Mouse (Mus musculus) kidney, adult 8-10 months (tissue): ENCODE results near the gene Mapk13.

ENCODE experiments used
- DNase-seq, 2 experiments: peaks; one replicate each; pipeline ENCODE4 v3.0.0; 2022

Gene Mapk13

DNA sequence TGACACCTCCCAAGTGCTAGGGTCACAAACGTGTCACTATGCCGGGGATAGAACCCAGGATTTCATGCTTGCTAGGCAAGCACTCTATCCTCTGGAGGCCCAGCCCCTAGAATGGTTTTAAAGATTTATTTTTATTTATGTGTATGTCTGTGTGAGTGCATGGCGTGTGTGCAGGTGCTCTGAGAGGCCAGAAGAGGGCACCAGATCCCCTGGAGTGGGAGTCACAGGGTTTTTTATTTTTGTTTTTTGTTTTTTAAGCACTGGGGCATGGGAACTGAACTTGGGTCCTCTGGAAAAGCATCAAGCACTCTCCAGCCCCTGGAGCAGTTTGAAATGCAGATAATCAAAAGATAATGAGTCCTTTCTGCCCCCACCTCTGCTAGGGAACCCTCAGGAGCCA is 7.7 kb downstream of the Mapk13 start:
- no peak for DNase-seq

DNA sequence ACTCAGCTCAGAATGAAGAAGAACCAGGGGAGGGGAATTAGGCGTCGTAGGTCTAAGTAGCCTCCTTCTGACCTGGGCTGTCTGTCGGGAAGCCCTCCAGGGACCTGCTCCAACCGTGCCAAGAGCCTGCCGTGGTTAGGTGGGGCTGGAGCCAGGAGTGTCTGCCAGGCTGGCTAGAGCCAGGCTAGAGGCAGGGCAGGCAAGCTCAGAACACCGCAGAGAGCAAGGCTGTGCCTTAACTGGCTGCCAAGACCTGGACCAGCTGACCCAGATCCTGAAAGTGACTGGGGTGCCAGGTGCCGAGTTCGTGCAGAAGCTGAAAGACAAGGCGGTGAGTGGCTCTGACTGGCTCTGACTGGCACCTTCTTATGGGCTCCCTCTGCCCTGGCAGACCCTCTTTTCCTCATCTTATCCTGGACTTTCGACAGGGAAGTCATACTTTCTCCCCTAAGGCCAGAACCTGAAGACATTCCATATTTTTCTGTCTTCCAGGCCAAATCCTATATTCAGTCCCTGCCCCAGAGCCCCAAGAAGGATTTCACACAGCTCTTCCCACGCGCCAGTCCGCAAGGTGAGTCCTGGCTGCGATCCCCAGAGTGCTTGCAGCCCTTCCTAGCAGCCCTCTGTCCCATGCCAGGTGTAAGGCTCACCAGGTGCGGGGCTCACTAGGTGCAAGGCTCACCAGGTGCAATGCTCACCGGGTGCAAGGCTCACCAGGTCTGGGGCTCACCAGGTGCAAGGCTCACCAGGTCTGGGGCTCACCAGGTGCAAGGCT is 8.3 kb downstream of the Mapk13 start:
- peak in 1 of 2 experiments; percentile 42 for DNase-seq

DNA sequence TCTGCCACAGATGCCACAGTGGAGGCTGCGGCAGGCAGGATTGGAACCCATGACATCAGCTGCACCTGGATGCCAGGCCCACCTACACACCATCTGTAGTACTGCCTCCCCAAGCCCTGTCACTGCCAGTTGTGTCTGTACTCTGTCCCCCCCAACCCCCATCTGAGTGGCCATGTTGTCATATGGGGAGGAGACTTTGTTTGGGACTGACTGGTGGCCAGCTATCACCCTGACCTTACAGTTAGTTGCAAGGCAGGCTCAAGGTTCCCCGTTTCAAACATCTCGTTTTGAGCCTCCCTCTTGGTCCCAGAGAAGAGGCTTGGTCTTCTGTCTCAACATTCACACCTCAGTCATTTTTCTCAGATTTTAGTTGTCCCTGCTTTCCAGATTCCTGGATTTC is 10.6 kb downstream of the Mapk13 start:
- no peak for DNase-seq

DNA sequence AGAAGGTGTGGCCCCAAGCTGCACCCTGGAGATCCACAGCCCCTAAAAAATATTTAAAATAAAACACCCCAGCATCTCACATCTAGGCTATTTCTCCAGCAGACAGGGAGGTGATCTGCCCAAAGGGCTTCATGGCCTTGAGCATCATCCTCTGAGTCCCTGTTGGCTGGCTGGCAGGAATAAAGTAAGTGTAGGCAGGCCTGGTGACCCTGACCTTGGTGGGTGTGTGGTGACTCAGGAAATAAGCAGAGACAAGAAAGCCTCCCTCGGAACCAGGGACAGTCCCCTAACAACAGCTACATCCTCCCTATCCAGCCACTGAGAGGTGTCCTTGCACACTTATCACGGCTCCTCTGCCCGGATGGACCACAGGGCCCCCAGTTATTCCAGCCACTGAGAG is 11.7 kb downstream of the Mapk13 start:
- DNase-seq = no peak

DNA sequence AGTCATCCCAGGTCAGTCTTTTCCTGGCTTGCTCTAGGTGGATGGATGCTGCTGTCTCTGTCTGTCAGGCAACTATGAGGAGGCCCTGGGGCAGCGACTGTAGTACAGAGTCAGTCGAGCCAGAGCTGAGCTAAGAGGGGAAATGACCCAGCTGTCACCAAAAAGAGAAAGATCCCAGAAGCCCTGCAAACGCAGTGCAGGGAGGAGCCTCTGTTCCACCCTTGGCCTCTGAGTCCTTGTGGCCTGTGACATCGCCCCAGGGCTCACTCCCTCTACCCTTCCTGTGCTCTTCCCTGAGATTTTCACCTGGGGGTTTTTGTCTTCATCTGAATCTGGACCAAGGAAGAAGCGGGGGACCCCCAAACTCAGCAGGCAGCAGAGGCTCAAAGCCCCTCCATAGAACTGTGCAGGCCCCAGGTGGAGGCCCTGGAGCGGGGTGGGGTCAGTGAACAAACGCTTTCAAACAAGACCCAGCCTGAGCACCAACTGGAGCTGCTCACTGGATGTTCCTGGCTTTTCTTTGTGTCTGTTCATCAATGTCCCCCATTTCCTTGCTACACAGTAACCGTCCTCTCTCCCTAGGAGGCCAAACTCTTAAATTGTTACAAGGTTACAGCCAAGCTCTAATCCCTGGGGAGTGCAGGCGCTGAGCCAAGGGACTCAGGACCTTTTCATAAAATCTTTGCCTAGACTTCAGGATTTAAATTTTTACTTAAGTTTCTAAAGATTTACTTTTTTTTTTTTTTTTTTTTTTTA is 12.4 kb downstream of the Mapk13 start:
- DNase-seq = no peak

DNA sequence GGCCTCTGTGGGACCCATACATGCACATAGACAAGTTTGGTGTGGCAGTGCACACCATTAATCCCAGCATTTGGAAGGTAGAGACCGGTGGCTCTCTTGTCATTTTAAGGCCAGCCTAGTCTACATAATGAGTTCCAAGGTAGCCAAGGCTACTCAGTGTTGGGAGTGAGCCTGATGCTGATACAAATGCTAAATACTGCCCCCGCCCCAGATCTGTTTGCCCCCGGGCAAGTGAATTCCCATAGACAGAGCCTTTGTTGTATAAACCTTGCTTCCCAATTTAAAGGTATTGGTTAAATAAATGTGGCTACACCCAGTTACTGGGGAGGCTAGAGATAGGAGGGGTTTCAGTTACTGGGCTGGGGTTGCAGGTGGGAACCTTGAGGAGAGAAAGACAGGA is 15.9 kb downstream of the Mapk13 start:
- DNase-seq = no peak

DNA sequence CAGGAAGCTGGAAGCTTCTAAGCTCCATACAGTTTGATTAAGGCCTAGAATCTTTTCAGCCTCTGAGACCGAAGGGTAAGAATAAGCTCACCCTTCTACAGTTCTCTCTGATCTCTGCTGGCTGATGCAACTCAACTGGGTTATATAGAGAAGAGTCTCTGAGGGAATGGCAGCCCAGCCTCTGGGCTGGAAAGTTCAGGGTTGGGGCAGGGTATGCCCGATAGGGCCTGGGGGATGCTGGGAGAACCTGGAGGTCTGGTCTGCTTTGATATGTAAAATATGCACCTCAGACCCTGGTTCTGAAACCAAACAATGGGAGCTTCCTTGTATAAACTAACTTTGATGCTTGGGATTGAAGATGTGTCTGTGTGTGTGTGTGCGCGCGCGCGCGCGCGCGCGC is 18.4 kb downstream of the Mapk13 start:
- DNase-seq = no peak

DNA sequence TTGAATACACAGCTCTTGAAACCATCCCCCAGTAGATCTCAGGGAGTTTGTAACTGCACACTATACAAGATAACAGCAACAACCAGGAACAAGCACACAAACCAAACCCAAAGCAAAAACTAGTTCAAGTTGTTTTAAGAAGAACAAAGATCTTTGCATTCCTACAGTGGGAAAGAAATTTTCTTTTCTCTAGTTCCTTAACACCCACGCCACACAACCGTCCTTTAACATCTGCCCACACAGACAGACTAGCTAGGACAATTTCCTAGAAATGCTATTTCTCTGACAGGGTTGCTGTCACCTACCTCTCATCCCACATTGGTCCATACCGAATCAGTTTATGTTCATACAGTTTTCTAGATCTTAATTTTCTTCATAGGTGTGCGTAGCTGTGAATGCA is 27.9 kb downstream of the Mapk13 start:
- DNase-seq = no peak

DNA sequence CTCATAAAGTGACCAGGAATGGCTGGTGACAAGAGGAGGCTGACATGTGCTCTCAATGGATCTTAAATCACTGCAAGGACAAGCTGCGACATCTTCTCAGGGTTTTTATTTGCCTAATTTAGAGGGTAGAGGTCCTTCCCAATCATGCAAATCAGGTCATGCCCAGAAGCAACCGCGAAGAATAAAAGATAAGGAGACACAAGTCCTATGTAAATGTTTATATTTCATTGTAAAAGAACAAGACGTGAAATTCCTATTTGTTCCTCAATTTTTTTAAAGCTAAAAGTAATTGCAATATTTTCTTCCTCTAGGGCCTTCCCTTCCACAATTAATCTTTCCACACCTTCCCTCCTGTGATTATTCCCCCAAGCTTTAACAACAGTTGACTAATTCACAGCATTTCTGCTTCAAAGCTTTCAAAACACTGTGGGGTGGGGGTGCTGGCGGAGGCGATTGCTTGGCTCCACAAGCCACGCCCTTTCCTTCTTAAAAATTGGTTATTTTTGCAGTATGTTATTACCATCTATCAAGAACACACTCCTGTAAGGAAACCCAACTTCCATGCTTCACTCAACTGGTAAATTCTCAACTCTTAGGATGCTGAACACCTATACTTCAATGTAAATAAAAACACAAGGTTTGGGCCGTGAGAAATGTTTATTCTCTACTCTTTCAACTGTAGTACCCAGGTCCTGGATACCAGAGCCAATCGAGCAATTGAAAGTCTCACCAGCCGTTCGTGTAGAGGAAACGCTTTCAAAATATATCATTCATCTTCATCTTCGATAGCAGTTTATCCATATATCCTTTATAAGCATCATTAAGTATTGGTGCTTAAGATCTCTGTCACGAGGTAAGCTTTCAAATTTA is 30.4 kb downstream of the Mapk13 start:
- no peak for DNase-seq

DNA sequence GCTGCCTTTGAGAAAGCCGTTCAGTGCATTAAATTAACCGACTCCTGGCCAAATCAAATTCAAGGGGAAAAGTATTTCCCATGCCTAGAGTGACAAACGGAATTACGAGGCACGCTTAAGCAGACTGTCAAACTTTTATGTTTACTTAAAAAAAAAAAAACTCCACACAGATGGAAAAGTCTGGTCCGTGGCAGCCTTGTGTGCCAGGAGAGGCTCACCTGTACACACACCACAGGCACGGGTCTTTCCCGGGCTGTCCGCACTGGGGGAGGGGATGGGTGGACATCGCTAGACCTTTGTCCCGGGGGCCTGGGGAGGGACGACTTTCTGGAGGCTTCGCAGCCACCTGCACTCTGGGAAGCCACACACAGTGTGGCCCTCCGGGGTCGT is 31.2 kb downstream of the Mapk13 start:
- peak in 1 of 2 experiments; percentile 40 for DNase-seq

DNA sequence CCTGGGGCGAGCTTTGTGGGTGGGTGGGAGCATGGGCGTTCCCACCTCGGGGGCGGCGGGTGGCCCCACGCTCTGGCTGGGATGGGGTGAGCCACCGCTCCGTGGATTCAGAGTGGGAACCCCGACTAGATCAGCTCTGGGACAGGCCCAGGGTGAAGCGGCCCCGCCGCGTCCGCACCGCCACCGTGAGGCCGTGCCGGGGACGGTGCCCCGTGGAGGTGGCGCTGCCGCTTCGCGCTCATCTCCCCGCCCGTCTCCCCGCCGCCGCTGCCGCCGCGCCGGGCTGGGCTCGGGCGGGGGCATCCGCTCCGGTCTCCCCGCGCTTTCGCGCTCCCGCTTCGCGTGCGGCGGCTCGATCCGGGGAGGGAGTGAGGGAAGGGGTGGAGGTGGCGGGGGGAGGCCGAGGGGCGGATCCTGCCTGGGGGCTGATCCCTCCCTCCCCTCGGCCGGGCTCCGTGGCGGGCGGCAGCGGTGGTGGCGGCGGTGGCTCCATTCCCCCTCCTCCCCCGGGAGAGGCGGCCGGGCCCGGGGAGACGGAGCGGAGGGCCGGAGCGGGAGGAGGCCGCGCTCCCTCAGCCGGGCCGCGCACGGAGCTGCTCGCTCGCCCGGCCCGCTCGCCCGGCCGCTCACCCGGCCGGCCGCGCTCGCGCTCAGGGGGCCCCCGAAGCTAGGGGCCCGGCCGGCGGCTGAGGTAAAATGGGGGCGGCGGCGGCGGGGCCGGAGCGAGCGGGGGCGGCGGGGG is 31.7 kb downstream of the Mapk13 start, which contains the start of gene Brpf3:
TSS of gene Brpf3 (plus strand) at position 420 of the 742 bp plus-strand sequence.
- DNase-seq = peak; percentile 68 to 75

DNA sequence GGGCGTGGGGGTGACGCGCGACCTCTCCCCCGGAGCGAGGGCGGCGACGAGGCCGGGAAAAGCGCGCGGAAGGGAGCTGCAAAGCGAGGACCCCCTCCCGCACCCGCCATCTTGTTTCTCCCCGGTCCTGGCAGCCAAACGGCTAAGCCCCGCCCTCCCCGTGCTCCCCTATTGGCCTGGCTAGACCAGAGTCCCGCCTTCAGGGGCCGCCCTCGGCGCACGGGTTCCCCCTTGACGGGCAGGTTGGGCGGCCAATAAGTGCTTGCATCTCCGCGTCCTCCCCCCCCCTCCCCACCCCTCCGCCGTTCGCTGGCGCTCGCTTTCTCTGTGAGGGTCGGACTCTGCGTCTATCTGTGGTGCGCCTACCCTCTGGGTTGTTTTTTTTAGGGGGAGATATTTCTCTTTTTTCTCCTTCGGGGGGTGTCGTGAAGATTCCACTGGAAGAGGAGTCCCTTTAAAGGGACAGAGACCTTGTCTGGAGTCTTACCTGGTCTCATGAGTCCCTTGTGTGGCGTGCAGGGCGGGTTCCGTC is 32.4 kb downstream of the Mapk13 start:
- peak; percentile 98 to 99 for DNase-seq

DNA sequence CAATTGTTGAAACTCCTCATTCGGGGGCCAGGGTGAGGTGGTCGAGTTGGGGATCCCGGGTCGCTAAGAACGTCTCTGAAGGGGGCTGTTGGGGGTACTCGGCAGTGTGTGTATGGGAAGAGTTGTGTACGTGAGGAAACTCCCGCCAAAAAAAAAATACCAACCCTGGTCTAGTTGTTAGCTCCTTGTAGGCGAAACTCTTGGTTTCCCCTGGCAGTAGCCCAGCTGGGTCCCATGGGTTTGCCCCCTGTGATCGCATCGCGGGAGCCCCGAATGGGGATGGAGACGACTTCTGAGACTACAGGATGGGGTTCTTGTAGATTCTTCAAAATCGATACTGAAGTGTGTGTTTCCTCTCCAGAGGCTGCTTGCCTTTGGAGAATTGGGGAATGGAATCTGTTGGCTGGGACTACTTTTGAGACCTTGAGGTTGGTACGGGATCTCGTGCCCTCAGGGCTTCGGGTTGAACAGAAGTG is 32.9 kb downstream of the Mapk13 start:
- no peak for DNase-seq

DNA sequence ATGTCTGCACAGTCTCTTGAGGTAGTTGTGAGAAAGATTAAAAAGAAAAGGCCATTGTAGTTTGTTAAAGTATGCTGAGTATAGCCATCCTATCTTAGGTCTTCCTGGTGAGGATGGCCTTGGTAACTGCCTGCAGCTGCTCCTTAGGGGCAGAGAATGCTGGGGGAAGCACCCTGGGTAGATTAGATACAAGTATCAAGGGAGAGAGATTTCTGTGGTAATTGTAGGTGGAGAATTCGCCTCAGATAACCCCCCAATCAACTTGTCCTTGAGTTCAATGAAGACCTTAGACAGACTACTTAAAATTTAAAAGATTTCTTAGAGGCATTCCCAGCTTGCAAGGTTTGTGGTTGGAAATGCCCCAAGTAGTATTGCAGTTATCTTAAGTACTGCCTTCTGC is 34.2 kb downstream of the Mapk13 start:
- DNase-seq = no peak

DNA sequence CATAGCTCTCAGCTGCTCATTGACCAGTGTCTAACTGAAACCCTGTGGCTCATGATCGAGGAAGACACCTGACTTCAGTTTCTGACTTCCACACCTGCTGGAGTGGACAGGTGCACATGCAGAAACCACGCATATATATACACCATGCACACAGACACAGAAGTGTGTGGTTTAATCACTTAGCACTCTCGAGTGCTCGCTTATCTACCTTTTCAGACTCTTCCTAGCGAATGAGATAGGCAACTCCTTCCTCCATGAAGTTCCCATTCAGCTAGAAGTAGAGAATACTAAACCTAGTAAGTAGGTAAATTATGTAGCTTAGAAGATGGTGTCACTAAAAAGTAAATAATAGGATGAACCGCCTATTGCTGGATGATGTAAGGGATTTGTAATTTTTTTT is 35.9 kb downstream of the Mapk13 start:
- no peak for DNase-seq

DNA sequence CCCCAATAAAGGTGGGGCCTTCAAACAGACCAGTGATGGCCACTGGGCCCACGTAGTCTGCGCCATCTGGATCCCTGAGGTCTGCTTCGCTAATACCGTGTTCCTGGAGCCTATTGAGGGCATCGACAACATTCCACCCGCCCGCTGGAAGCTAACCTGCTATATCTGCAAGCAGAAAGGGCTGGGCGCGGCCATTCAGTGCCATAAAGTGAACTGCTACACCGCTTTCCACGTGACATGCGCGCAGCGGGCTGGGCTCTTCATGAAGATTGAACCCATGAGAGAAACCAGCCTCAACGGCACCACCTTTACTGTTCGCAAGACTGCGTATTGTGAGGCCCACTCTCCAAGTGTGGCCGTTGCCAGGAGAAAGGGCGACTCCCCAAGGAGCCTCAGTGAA is 37.7 kb downstream of the Mapk13 start:
- no peak for DNase-seq

DNA sequence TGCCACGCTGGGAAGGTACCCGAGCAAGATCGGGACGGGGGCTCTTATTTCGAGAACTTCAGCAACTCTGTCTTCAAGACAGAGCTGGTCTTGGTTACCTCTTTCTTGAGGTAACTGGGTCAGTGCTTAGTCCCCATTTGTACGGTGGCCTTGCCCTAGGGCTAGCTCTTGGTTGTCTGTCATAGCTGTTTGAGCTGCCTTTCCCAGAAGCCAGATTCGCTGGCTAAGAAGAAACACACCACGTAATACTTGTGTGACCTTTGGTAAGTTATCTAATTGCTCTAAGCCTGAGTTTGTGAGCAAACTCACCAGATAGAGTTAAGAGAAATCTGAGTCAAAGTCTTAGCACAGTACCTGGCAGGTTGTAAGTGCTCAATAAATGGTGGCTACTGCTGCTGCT is 39.6 kb downstream of the Mapk13 start:
- peak in 1 of 2 experiments; percentile 51 for DNase-seq

DNA sequence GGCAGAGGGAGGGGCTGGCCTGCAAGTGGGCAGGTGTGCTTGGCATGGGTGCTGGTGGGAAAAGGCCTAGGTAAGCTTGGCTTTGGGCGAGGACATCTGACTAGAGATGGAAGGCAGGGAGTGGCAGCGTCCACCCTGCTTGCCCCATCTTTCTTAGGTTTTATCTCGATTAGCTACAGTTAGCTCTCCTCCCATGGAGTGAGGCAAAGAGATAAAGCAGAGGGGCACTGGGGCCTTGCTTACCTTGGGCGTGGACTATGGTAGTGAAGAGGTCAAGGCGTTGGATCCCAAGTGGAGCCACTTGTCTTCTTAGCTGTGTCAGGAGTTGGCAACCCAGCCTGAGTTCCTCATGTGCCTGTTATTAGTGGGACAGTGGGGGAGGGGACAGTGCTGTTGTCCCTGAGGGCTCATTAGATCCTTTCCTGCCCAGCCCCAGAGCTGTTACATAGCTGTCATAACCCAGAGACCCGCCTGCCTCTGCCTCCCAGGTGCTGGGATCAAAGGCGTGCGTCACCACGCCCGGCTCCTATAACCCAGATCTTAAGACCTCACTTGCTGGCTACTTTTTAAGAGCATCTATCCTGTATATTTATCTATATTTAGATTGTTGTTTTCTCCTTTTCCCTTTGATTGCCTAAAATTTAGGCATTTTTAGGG is 40.2 kb downstream of the Mapk13 start:
- no peak for DNase-seq

DNA sequence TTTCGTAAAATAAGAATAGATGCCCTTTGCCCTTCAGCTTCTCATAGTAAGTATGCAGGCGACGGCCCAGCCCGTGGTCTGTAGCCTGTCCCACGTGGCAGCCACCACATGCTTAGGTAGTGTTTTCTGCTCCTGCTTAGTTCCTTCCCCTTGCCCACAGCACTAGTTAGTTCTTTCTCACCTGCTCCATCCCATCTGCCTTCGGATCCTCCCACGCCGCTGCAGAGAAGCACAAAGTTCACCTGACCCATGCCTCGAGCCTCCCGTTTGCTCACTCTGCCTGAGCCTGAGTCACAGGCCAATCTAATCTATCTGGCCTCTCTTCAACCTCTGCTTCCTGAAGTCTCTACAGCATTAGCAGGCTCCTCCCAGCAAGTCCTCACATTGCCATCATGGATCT is 43.2 kb downstream of the Mapk13 start:
- DNase-seq = peak; percentile 36 to 57

DNA sequence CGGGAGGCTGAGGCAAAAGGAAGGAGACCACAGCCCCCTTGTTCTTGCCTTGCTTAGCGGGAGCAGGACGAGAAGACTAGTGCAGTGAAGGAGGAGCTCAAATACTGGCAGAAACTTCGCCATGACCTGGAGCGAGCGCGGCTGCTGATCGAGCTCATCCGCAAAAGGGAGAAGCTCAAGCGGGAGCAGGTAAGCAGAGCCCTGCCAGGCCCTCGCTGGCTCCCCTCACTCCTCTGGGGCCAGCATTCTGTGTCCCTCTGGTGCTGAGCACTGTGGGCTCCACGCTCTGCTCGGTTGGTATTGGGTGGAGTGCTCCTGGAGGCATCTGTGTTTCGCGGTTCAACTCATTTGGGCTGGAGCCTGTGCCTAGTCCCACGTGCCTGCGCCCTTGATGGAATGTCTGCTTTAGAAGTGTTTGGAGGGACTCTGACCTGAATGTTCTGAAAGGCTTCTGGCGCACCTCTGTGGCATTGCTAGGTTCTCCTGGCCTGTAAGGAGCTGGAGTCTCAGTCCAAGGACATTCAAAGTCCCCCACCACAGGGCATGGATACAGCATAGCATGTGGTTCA is 45.5 kb downstream of the Mapk13 start:
- peak; percentile 39 to 46 for DNase-seq

DNA sequence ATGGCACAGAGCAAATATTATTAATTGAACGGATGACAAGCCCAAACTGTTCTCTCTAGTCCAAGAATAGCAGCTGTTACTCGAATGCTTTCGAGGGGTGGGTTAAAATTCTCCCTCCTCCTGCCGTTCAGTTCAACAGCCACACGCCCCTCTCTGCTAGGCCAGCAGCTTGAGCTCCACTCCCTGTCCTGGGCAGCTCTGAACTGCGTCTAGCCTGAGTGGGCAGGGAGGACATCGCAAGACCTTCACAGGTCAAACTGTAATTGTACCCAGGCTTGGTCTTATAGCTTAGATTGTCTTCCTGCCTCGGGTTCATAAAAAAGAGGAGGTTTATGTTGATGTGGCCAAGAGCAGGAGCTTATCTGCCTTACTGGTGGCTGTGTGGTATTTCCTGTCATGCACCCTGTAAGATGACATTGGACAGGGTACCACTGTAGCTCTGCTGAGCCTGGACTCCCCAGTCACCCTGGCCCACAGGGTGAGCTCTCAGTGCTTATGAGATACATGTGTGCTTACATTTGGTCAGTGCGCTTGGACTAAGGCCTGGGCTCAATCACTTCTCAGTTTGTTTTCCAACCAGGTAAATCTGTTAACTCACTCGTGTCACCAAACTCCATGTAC is 46.4 kb downstream of the Mapk13 start:
- DNase-seq = no peak
